Mouse (Mus musculus): Measurements from ENCODE around the gene Rapgef3. TPM values are rescaled to one million over a fixed set of nuclear protein-coding genes. Genes with fewer than 3 reads are reported as not detected.

Rapgef3 gene
- total RNA-seq (2023), result 10 to 100 TPM in 1 of 2 experiments, 1 to 10 TPM in 1; 6.6 to 10.3 TPM

DNA sequence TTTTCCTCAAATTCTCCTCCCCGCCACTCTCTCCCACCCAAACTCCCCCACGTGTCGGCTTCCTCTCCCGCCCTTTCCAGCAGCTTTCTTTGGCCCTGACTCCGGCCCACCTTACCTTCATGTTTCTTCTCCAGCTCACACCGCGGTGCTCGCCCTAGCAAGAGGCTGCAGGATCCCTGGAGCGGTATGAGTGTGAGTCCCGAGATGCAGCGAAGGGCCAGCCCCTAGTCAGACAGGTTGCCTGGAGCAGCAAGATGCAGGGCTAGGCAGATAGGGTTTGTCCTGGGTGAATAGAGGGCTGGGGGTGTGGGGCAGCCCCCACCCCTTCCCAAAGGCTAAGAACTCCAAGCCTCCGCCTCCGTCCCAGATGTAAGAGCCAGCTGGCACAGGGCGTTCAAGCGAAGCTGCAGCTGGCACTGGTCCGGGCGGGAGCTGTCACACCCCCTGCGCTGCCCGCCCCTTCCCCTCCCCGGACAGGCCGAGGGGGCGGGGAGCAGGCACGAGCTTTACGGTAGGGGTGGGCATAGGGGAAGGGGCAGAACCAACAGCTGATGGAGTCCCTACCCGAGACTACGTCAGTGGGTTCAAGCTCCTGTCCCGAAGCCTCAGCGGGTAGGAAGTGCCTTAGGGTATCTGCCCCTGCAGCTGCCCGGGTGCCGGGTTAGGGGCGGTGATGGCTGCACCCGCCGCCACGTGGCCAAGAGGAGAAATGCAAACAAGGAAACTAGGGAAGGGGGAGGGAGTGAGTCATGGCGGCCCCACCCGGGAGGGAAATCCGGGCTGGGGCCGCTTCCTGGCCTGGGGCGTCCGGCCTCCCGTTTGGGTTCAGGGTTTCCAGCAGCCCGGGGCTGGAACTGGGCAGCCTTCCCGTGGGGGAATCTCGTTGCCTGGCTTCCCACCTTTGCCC lies at the start of gene Rapgef3:
Gene Rapgef3, minus strand, starts transcription at position 693 of the 907 bp plus-strand sequence.

DNA sequence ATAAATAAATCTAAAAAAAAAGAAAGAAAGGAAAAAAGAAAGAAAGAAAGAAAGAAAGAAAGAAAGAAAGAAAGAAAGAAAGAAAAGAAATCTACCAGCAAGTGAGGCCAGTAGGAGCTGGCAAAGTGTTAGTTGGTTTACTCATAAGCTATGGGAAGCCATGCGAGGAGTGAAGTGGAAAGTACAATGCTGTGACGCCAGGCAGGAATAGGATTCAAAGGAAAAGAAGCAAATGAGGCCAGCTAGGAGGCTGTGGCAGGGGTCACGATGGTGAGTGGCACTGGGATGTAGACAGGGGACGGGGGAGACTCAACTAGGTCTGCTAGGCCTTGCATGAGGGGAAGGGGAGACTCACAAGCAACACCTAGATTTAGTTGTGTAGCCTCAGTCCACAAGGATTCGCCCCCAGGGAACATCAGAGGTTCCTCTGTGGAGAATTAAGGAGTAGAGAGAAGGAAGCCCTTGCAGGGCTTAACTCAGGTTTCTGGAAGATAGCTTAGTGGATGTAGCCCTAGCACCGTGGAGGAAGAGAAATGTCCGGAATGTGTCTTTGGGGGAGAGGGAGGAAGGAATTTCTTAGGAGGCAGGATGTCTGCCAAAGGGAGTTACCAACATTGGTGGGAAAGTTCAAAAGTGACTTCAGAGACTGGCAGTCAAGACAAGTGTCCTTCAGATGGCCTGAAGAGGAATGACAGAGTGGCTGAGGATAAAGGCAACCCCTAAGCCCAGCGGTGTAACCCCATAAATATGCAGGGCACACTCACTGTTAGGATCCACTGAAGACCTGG lies 10.7 kb upstream of the Rapgef3 start, which contains the start of gene Slc48a1:
Gene Slc48a1, plus strand, starts transcription at position 210 of the 788 bp plus-strand sequence.

DNA sequence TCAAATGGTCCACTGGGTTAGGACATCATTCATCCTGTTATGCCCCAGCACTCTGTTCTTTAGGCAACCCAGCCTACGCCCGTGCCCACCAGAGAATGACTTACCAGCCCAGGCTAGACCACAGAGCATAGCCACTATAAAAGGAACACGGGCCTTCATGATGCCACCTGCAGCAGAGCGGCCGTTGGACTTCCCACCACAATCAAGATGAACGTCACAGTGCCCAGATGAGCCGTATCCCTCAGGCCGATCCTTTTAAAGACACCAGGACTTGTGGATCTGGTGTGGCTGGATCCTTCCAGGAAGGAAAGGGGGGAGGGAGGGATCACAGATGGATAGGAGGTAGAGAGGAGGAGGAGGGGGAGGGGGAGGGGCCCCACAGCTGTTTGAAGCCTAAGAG lies 36.7 kb downstream of the Rapgef3 start, which contains the start of gene Endou:
Gene Endou, minus strand, starts transcription at position 229 of the 400 bp plus-strand sequence.

DNA sequence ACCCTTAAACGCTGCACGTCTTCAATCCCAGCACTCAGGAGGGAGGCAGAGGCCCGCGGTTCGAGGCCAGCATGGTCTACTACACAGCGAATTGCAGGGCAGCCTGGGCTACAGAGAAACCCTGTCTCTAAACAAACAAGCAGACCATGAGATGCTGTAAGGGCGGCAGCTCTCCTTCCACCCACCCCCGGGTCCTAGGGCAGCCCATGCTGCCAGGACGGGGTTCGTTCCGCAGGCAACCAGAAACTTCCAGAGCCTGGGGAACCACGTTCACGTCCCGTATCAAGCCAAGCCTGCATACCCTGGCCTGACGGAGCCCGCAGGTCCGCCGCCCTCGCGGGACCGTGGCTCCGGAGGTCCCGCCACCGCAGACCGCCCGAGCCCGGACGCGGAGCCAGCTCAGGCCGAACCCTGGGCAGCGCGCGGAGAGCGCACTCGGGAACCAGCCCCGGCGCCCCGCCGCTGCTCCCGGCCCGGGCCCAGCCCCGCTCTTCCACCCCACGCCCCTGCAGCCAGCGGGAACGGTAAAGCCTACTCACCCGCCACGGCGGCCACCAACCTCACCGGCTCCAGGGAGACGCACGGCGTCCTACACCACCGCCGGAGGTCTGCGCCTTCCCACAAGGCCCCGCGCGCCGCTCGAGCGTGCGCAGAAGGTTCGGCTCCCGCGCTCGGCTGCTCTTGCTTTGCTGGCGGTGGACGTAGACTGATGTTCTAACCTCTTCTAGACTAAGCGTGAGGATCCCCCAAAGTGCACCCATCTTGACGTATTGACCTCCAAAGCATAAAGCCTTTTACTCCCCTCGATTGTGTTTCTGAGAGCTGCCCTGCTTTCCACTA lies 62.3 kb downstream of the Rapgef3 start, which contains the start of gene Rpap3:
Gene Rpap3, minus strand, starts transcription at position 615 of the 840 bp plus-strand sequence.

Other genes with a start within 250 kb of the Rapgef3 start
- 1 to 10 TPM; 5.4 to 5.7 TPM for gene Rpap3, start 62.1 kb downstream of the Rapgef3 start, total RNA-seq (2023)
- gene Endou, start 36.6 kb downstream of the Rapgef3 start, total RNA-seq (2023), result under 1 TPM; 0.20 to 0.44 TPM
- gene Slc48a1, start 10.5 kb upstream of the Rapgef3 start, total RNA-seq (2023), result 10 to 100 TPM; 38.7 to 45.2 TPM
- 10 to 100 TPM; 16.3 to 24.7 TPM for gene Hdac7, start 76.5 kb upstream of the Rapgef3 start, total RNA-seq (2023)
- 1 to 10 TPM; 1.1 to 1.2 TPM for gene Vdr, start 142.7 kb upstream of the Rapgef3 start, total RNA-seq (2023)
- 10 to 100 TPM; 10.2 to 13.6 TPM for gene Tmem106c, start 196.2 kb upstream of the Rapgef3 start, total RNA-seq (2023)
- 1 to 10 TPM in 1 of 2 experiments, under 1 TPM in 1; 0.66 to 1.5 TPM for gene Col2a1, start 236.7 kb upstream of the Rapgef3 start, total RNA-seq (2023)

Data from neutrophil, adult 59 days (primary cell).